Mouse (Mus musculus): ENCODE results near the gene Olfr1000. TPM values are rescaled to one million over a fixed set of nuclear protein-coding genes. Genes with fewer than 3 reads are reported as not detected.
A peak's percentile ranks its signal among the peaks of the same experiment; 100 is the strongest.
"Not testable (repeated sequence)": the region's sequence is repeated elsewhere in the genome, so short reads cannot be mapped to it uniquely, and the experiment has no call there.

Gene Olfr1000
- not detected in 2 replicates for total RNA-seq (2017)

GRCm38 (mm10) chr2:85611803-85612202 lies at the start of gene Olfr1000:
TSS of gene Olfr1000 (minus strand) at chr2:85611903.
- ATAC-seq (replicated peaks; ENCODE audit: low read depth, poor library complexity, severe bottlenecking), result no peak

DNA sequence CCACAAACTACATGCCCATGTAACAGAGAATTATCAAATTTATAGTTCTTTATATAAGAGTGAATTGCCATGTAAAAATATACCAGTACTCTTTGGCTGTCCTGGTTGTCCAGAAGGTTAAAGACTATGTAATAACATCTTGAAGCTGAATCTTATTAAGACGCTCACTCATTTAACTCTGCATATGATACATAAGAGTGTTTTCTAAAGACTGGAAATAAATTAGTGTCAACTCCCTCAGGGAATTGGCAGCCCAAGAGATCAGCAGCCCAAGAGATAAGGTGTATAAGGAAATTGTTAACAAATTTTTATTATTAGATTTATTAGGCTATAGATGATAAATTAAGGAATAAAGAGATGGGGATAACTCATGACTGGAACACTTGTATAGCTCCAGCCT lies 38.9 kb upstream of the Olfr1000 start, which contains the start of gene Olfr1002:
Gene Olfr1002 (minus strand): TSS at position 101 of the 400 bp plus-strand sequence.
- ATAC-seq (replicated peaks; ENCODE audit: low read depth, poor library complexity, severe bottlenecking), result no peak

DNA sequence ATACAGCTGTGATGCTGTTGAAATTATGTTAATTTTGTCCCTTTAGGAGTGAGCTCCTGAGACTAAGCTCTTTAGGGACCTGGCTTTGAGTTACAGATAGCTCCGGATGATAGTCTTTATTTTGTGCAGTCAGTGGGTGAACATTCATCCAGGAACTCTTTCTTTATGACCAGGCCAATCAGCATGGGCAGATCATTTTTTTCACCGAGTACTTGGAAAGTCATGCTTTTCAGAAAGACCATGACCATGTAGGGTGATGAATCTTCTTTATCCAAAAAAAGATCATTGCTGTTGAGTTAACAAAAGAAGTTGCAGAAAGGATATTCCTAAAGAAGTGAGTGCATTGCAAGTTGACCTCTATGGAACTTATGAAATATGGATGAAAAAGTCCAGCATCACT lies 23.1 kb downstream of the Olfr1000 start, which contains the start of gene Olfr998:
Gene Olfr998 (plus strand): TSS at position 301 of the 400 bp plus-strand sequence.
- not testable (repeated sequence) for ATAC-seq (replicated peaks; ENCODE audit: low read depth, poor library complexity, severe bottlenecking)

GRCm38 (mm10) chr2:85578915-85579314 lies 32.8 kb downstream of the Olfr1000 start, which contains the start of gene Olfr996:
TSS of gene Olfr996 (plus strand) at chr2:85579215.
- no peak for ATAC-seq (replicated peaks; ENCODE audit: low read depth, poor library complexity, severe bottlenecking)

DNA sequence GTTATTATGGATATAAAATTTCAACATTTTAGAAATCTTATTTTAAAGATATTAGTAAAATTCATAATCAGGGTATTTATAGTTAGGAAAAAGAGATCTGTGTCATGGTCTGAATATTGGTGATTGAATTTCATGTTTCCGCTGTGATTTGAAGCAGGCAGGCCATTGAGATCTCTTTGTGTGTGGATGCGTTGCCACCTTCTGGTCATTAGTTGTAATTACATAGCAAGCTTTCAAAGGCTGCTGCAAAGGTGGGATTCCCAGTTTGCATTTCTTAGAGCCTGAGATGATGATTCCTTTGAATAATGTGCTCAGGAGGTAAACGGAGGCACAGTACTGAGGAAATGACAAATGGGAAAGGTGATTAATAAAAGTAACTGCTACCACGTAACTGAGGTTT lies 50.5 kb downstream of the Olfr1000 start:
- ATAC-seq (replicated peaks; ENCODE audit: low read depth, poor library complexity, severe bottlenecking), result peak; percentile 90

DNA sequence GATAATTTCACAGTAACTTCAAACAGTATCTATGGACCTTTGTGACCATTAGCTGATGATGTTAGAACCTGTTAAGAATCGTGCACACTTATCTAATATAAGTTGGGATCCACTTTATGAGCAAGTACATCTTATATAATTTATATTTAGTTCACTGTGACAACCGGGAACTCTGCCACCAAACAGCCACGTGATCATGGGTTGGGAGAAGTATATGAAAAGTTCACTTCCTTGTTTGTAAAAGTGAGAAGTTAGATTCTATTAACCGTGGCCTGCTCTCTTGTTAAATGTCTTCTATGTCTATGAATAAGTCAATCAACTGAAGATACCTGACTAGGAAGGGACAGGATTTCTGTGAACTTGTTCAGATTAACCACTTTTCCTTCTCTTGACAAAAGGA lies 51.5 kb downstream of the Olfr1000 start:
- ATAC-seq (replicated peaks; ENCODE audit: low read depth, poor library complexity, severe bottlenecking), result no peak

Other genes with a start within 250 kb of the Olfr1000 start
- gene Olfr988, start 248.7 kb downstream of the Olfr1000 start, total RNA-seq (2017), result not detected in 2 replicates
- gene Olfr992, start 202.4 kb downstream of the Olfr1000 start, total RNA-seq (2017), result not detected in 2 replicates
- not detected in 2 replicates for gene Olfr993, start 197.0 kb downstream of the Olfr1000 start, total RNA-seq (2017)
- gene Olfr994, start 175.5 kb downstream of the Olfr1000 start, total RNA-seq (2017), result not detected in 2 replicates
- not detected in 2 replicates for gene Olfr995, start 168.3 kb downstream of the Olfr1000 start, total RNA-seq (2017)
- not detected in 2 replicates for gene 4833423E24Rik, start 92.9 kb downstream of the Olfr1000 start, total RNA-seq (2017)
- gene Olfr996, start 32.7 kb downstream of the Olfr1000 start, total RNA-seq (2017), result not detected in 2 replicates
- not detected in 2 replicates for gene Olfr998, start 23.0 kb downstream of the Olfr1000 start, total RNA-seq (2017)
- gene Olfr1002, start 38.8 kb upstream of the Olfr1000 start, total RNA-seq (2017), result not detected in 2 replicates
- not detected in 2 replicates for gene Olfr154, start 52.6 kb upstream of the Olfr1000 start, total RNA-seq (2017)
- gene Olfr1006, start 66.9 kb upstream of the Olfr1000 start, total RNA-seq (2017), result not detected in 2 replicates
- gene Olfr1008, start 77.5 kb upstream of the Olfr1000 start, total RNA-seq (2017), result not detected in 2 replicates
- gene Olfr1009, start 103.5 kb upstream of the Olfr1000 start, total RNA-seq (2017), result not detected in 2 replicates
- not detected in 2 replicates for gene Olfr1012, start 150.9 kb upstream of the Olfr1000 start, total RNA-seq (2017)
- gene Olfr1013, start 155.2 kb upstream of the Olfr1000 start, total RNA-seq (2017), result not detected in 2 replicates
- gene Olfr1014, start 160.8 kb upstream of the Olfr1000 start, total RNA-seq (2017), result not detected in 2 replicates
- not detected in 2 replicates for gene Olfr1015, start 170.1 kb upstream of the Olfr1000 start, total RNA-seq (2017)
- not detected in 2 replicates for gene Olfr1016, start 190.6 kb upstream of the Olfr1000 start, total RNA-seq (2017)
- gene Olfr1018, start 206.6 kb upstream of the Olfr1000 start, total RNA-seq (2017), result not detected in 2 replicates
- gene Olfr1019, start 233.6 kb upstream of the Olfr1000 start, total RNA-seq (2017), result not detected in 2 replicates
- not detected in 2 replicates for gene Olfr1020, start 235.1 kb upstream of the Olfr1000 start, total RNA-seq (2017)